Mouse (Mus musculus) heart, postnatal 14 days (tissue): ENCODE data around the gene Upb1. TPM values are rescaled to one million over a fixed set of nuclear protein-coding genes. Genes with fewer than 3 reads are reported as not detected.
"Not testable (repeated sequence)": the region's sequence is repeated elsewhere in the genome, so short reads cannot be mapped to it uniquely, and the experiment has no call there.

Experiments used
- DNase-seq, 2 experiments: peaks; one replicate each; pipeline ENCODE4 v3.0.0; 2021 to 2022
- intact Hi-C: fragments of 180-260 bp; cut with DNase I; formaldehyde crosslinking; loops from one replicate; pipeline ENCODE4 v1.15.1; 2025
- total RNA-seq, 2 experiments: library from RNA; stranded (reverse); gene quantifications; 2 replicates each; pipeline ENCODE4 v1.2.3; 2021

Upb1 gene
- total RNA-seq, 2 experiments from 2014 or later, result 0.22 to 0.34 TPM

- intact Hi-C loops, result no loop called here
- no peak for DNase-seq
Measured at GRCm38 (mm10) chr10:75450331-75450730, 49.4 kb downstream of the Upb1 start.

GRCm38 (mm10) chr10:75451036-75451786, 50.3 kb downstream of the Upb1 start:
- intact Hi-C loops, result no loop called here
- peak; percentile 62 to 78 for DNase-seq

GRCm38 (mm10) chr10:75456061-75456831, 55.3 kb downstream of the Upb1 start:
- peak in 1 of 2 experiments; percentile 30 for DNase-seq
- intact Hi-C loops, result not testable (repeated sequence)

GRCm38 (mm10) chr10:75457852-75458251, 56.9 kb downstream of the Upb1 start:
- DNase-seq, result no peak
- intact Hi-C loops, result no loop called here

- intact Hi-C loops, result no loop called here
- no peak for DNase-seq
Measured at GRCm38 (mm10) chr10:75458329-75458728, 57.4 kb downstream of the Upb1 start.

GRCm38 (mm10) chr10:75462728-75463127, 61.8 kb downstream of the Upb1 start:
- no peak for DNase-seq
- intact Hi-C loops, result no loop called here

- peak in 1 of 2 experiments; percentile 42 for DNase-seq
Measured at GRCm38 (mm10) chr10:75465781-75466550, 65.1 kb downstream of the Upb1 start.

GRCm38 (mm10) chr10:75473411-75473810, 72.5 kb downstream of the Upb1 start:
- no peak for DNase-seq
- intact Hi-C loops, result no loop called here

More at GRCm38 (mm10) chr10:75465781-75466550, 65.1 kb downstream of the Upb1 start:
- intact Hi-C loops, result no loop called here

- intact Hi-C loops, result no loop called here
- no peak for DNase-seq
Measured at GRCm38 (mm10) chr10:75474571-75474970, 73.7 kb downstream of the Upb1 start.

GRCm38 (mm10) chr10:75475139-75475850, 74.4 kb downstream of the Upb1 start:
- DNase-seq, intact Hi-C loops: not testable (repeated sequence)

- intact Hi-C loops, result no loop called here
- peak in 1 of 2 experiments; percentile 50 for DNase-seq
Measured at GRCm38 (mm10) chr10:75477034-75477433, 76.1 kb downstream of the Upb1 start.

- intact Hi-C loops, result no loop called here
- DNase-seq, result no peak
Measured at GRCm38 (mm10) chr10:75479955-75480354, 79.0 kb downstream of the Upb1 start.

GRCm38 (mm10) chr10:75481703-75482102, 80.8 kb downstream of the Upb1 start:
- DNase-seq, result no peak
- intact Hi-C loops, result no loop called here

GRCm38 (mm10) chr10:75482271-75482670, 81.4 kb downstream of the Upb1 start:
- intact Hi-C loops, result no loop called here
- no peak for DNase-seq

GRCm38 (mm10) chr10:75482919-75483483, 82.1 kb downstream of the Upb1 start:
- DNase-seq, result no peak
- intact Hi-C loops, result no loop called here

- intact Hi-C loops, result no loop called here
- DNase-seq, result no peak
Measured at GRCm38 (mm10) chr10:75484066-75484465, 83.2 kb downstream of the Upb1 start.

GRCm38 (mm10) chr10:75484767-75485166, 83.9 kb downstream of the Upb1 start:
- intact Hi-C loops, result loop anchor here (1.0 to 5.0 kb wide), 4 partner anchors 87 to 302 kb away; no protein-coding TSS in a partner anchor
- no peak for DNase-seq

- peak; percentile 81 to 87 for DNase-seq
- intact Hi-C loops, result loop anchor here (2.0 to 5.0 kb wide), 5 partner anchors 46 to 229 kb away; partner anchors contain the start of gene Adora2a
Measured at GRCm38 (mm10) chr10:75486086-75486979, 85.4 kb downstream of the Upb1 start.

GRCm38 (mm10) chr10:75487131-75487530, 86.2 kb downstream of the Upb1 start:
- intact Hi-C loops, result loop anchor here (2.0 to 5.0 kb wide), 5 partner anchors 46 to 230 kb away; partner anchors contain the start of gene Adora2a

More at GRCm38 (mm10) chr10:75487131-75487530, 86.2 kb downstream of the Upb1 start:
- DNase-seq, result no peak
